Mouse (Mus musculus) lung, embryonic 14.5 days (tissue): Measurements from ENCODE around the gene Cwc22. TPM values are rescaled to one million over a fixed set of nuclear protein-coding genes. Genes with fewer than 3 reads are reported as not detected.

ENCODE experiments used
- ATAC-seq: fragments of 200-750 bp; cut with Nextera tagmentation; 2 replicates; pipeline ENCODE4 v1.8.0; 2017; ENCODE audit warnings: mild to moderate bottlenecking, moderate TSS enrichment, moderate library complexity; ENCODE audit not compliant: insufficient read depth
- DNase-seq: peaks from one replicate; pipeline ENCODE4 v3.0.0-alpha.2; 2015
- H3K27ac ChIP-seq: fragments of 300-500 bp; sonication (generic); 2 replicates; pipeline ENCODE4 v1.5.1; 2014; ENCODE audit warnings: low read depth, mild to moderate bottlenecking, moderate library complexity
- H3K27me3 ChIP-seq: fragments of 300-500 bp; sonication (generic); 2 replicates; pipeline ENCODE4 v1.6.1; 2014; ENCODE audit warnings: low read length, control low read depth; ENCODE audit not compliant: insufficient read depth
- H3K36me3 ChIP-seq: fragments of 300-500 bp; sonication (generic); 2 replicates; pipeline ENCODE4 v1.6.1; 2014; ENCODE audit warnings: control low read depth; ENCODE audit not compliant: insufficient read depth
- H3K4me1 ChIP-seq: fragments of 300-500 bp; sonication (generic); 2 replicates; pipeline ENCODE4 v1.6.1; 2014; ENCODE audit warnings: antibody characterized with exemption, control low read depth; ENCODE audit not compliant: insufficient read depth
- H3K4me2 ChIP-seq: fragments of 300-500 bp; sonication (generic); 2 replicates; pipeline ENCODE4 v1.6.1; 2014; ENCODE audit warnings: mild to moderate bottlenecking
- H3K4me3 ChIP-seq: fragments of 300-500 bp; sonication (generic); 2 replicates; pipeline ENCODE4 v1.5.1; 2014; ENCODE audit warnings: low read depth, low read length
- H3K9ac ChIP-seq: fragments of 300-500 bp; sonication (generic); 2 replicates; pipeline ENCODE4 v1.6.1; 2014
- H3K9me3 ChIP-seq: fragments of 300-500 bp; sonication (generic); 2 replicates; pipeline ENCODE4 v1.6.1; 2016; ENCODE audit warnings: low read depth, low read length, control low read depth
- CTCF ChIP-seq: IDR thresholded peaks from 2 replicates; pipeline ENCODE4 v1.5.1; 2016; ENCODE audit warnings: antibody characterized with exemption, low read depth
- WGBS: fragments of 180-500 bp; shearing (Covaris S2); extraction: QIAGEN DNeasy Blood & Tissue Kit; methylation state at CpG from one replicate; pipeline ENCODE4 v1.1.7; 2014; 5-methylcytosine and 5-hydroxymethylcytosine counted together
- polyA plus RNA-seq: library from polyadenylated mRNA; unstranded; fragments of >200 nt; fragmentation: Nextera tagmentation; extraction: Ambion mirVana; gene quantifications from 2 replicates; pipeline ENCODE4 v1.2.1, GENCODE M21; 2014

The Cwc22 gene
- polyA plus RNA-seq, 1 experiment from 2014 or later, result 37.3 TPM

DNA sequence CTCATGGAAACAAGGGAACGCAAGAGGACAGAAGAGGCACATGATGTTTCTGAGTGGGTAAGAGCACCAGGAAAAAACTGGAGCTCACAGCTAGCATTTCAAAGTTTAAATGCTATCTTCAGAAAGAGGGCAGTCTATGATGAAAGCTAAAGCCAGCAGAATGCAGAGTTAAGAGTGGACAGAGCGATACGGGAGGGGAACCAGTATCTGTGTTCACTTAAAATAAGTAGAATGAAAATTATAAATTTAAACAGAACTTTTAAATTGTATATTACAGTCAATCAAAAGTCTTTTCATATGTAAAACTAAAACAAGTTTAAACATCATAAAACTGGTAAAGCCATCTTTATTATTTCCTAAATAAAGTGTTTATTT lies 28.8 kb downstream of the Cwc22 start:
- Histone ChIP-seq H3K4me3 (no peak overlapping the region), H3K27ac (no peak overlapping the region), H3K9ac (no peak overlapping the region), H3K4me1 (no peaks in the 10 kb centered on the region), H3K27me3 (no peaks in the 10 kb centered on the region), H3K36me3 (peaks cover 72% of the 10 kb centered on the region), H3K9me3 (no peaks in the 10 kb centered on the region), H3K4me2 (no peak overlapping the region)
- ATAC-seq, result no peak
- 93% methylated on average over 3 of the region's 3 CpGs for WGBS
- no peak for TF ChIP-seq CTCF
- DNase-seq, result no peak

DNA sequence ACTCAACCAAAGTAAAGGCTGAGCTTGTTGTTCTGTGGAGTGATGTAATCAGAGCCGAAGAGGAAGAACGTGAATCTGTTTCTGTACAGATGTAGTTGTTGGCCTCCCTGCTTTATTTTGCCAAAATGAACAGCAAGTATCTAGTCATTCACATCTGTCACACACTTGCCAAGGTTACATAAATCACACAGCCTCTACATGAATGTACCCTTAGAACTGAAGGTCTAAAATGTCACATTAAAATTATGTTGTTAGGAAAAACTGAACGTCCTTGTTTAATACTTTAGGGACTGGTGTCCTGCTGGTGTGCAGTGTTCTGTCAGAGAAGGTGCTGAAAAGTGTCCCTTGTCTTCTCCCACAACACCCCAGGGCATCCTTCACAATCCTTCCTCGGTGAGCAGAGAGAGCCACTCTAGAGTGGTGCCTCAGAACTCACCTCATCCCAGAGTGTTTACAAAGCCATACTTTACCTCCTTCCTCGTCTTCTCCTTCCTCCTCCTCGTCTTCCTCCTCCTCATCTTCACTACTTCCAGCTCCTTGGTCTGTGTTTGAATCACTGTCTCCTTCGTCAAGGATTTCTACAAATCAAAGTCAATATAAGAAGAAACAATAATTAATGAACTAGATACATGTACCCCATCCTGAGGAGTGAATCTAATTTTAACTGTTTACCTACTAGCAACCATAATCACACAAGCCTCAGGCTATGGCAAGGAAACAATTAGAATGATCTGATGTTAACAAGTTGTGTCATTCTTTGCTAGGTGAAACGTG lies 29.4 kb downstream of the Cwc22 start:
- H3K9ac ChIP-seq, result no peak overlapping the region
- 81% methylated on average over 8 of the region's 8 CpGs for WGBS
- H3K4me2 ChIP-seq, result no peak overlapping the region
- H3K27me3 ChIP-seq, result no peaks in the 10 kb centered on the region
- no peaks in the 10 kb centered on the region for H3K4me1 ChIP-seq
- no peak overlapping the region for H3K27ac ChIP-seq
- no peak for DNase-seq
- no peak for TF ChIP-seq CTCF
- no peaks in the 10 kb centered on the region for H3K9me3 ChIP-seq
- ATAC-seq, result no peak
- no peak overlapping the region for H3K4me3 ChIP-seq
- peaks cover 72% of the 10 kb centered on the region for H3K36me3 ChIP-seq

DNA sequence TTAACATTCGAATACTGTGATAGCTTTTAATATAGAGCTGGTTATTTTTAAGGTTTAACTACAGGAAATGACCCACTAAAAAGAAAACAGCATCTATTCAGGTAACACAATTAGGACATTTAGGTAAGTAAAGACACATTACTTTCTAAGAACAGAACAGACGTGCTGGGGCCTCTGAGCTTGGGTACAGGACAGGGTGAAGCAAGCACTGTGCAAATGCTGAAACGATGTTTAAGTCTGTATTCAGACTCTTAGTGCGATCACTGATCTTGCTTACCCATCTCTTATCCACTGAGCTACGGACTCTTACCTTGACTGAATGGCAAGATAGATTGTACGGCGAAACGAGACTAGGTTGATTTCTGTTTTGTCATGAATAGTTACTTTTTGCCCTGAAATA lies 31.0 kb downstream of the Cwc22 start:
- Histone ChIP-seq H3K27ac (no peak overlapping the region), H3K4me3 (no peak overlapping the region), H3K9me3 (no peaks in the 10 kb centered on the region), H3K36me3 (peaks cover 74% of the 10 kb centered on the region), H3K9ac (no peak overlapping the region), H3K4me1 (no peaks in the 10 kb centered on the region), H3K4me2 (no peak overlapping the region), H3K27me3 (no peaks in the 10 kb centered on the region)
- DNase-seq (no peak), ATAC-seq (no peak)
- 92% methylated on average over 8 of the region's 8 CpGs for WGBS
- TF ChIP-seq CTCF, result no peak

DNA sequence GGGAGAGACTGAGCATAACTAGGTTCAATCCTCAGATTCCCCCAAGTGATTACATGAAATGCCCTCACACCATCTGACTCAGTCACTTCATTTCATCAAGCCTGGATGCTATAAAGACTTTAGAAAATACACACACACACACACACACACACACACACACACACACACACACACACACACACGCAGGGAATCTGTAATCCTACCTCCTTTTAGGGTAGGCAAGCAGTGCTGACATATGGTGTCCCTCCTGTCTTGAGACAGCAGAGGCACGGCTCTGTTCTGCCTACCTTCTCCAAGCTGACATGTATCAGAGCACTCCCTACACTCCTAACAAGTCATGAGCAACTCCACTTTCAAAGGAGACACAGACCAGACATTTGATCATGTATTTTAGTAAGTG lies 32.5 kb downstream of the Cwc22 start:
- TF ChIP-seq CTCF, result no peak
- H3K4me2 ChIP-seq, result no peak overlapping the region
- H3K36me3 ChIP-seq, result peaks cover 75% of the 10 kb centered on the region
- DNase-seq (no peak), ATAC-seq (no peak)
- no peak overlapping the region for H3K27ac ChIP-seq
- no peaks in the 10 kb centered on the region for H3K4me1 ChIP-seq
- no peaks in the 10 kb centered on the region for H3K27me3 ChIP-seq
- H3K9ac ChIP-seq, result no peak overlapping the region
- no peaks in the 10 kb centered on the region for H3K9me3 ChIP-seq
- 72% methylated on average over 2 of the region's 2 CpGs for WGBS
- no peak overlapping the region for H3K4me3 ChIP-seq

DNA sequence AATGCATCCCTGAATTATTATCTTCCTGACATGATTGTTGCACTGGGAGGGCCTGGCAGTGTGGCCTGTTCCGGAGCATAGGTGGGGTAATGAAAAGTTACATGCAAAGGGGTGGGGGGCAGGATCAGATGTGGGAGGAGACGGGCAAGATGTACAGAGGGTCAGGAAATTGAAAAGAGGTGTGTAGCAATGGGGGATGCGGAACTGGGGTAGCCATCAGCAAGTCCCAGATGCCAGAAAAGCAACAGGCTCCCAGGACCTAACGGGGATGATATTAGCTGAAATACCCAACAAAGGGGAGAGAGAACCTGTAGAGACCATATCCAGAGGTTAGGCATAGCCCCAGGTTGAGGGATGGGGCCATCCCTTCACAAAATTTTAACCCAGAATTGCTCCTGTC lies 34.0 kb downstream of the Cwc22 start:
- Histone ChIP-seq H3K9ac (no peak overlapping the region), H3K27ac (no peak overlapping the region), H3K9me3 (no peaks in the 10 kb centered on the region), H3K27me3 (no peaks in the 10 kb centered on the region), H3K4me2 (no peak overlapping the region), H3K4me1 (no peaks in the 10 kb centered on the region), H3K4me3 (no peak overlapping the region), H3K36me3 (peaks cover 76% of the 10 kb centered on the region)
- ATAC-seq, result no peak
- 94% methylated on average over 4 of the region's 4 CpGs for WGBS
- DNase-seq, result no peak
- no peak for TF ChIP-seq CTCF

DNA sequence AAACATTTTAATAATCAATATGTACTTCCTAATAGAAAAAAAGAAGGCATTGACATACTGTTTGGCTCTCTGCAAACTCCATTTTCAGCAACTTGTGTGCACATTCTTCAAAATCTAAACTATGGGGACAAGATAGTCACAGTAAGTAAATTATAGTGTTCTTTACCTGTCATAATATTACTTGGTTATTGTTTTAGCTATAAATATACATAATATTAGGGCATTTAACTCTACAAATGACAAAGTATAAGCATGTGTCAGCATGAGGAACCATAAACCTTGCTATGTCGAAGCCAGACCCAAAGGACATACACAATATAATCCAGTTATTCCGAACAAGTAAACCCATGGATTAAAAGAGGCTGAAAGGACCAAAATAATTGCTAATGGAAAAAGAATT lies 34.7 kb downstream of the Cwc22 start:
- H3K4me2 ChIP-seq, result no peak overlapping the region
- ATAC-seq (no peak), DNase-seq (no peak)
- H3K9me3 ChIP-seq, result no peaks in the 10 kb centered on the region
- no peaks in the 10 kb centered on the region for H3K27me3 ChIP-seq
- no peak for TF ChIP-seq CTCF
- H3K27ac ChIP-seq, result no peak overlapping the region
- H3K36me3 ChIP-seq, result peaks cover 74% of the 10 kb centered on the region
- WGBS, result 94% methylated on average over 2 of the region's 2 CpGs
- no peaks in the 10 kb centered on the region for H3K4me1 ChIP-seq
- H3K4me3 ChIP-seq, result no peak overlapping the region
- H3K9ac ChIP-seq, result no peak overlapping the region

DNA sequence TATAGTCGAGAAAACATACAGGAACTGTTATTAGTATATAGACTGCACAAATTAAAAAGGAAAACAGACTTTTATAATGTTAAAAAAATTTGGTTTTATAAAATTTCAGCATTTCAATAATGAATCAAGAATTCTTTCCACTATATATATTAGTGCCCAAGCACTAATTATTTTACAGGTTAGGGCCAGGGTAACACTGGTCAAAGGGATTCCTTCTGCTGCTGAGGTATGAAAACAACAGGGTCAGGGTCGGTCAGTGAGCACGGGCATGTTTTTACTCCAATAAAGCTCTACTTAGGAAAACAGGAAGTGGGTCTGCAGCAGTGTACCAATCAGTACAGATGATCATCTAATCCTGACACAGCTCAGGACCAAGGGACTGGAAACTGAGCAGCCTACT lies 36.0 kb downstream of the Cwc22 start:
- no peak overlapping the region for H3K4me2 ChIP-seq
- no peak for ATAC-seq
- no peaks in the 10 kb centered on the region for H3K9me3 ChIP-seq
- H3K27me3 ChIP-seq, result no peaks in the 10 kb centered on the region
- no peak overlapping the region for H3K4me3 ChIP-seq
- TF ChIP-seq CTCF, result no peak
- H3K36me3 ChIP-seq, result peaks cover 72% of the 10 kb centered on the region
- 73% methylated on average over 3 of the region's 3 CpGs for WGBS
- H3K9ac ChIP-seq, result no peak overlapping the region
- H3K27ac ChIP-seq, result no peak overlapping the region
- DNase-seq, result no peak
- no peaks in the 10 kb centered on the region for H3K4me1 ChIP-seq

DNA sequence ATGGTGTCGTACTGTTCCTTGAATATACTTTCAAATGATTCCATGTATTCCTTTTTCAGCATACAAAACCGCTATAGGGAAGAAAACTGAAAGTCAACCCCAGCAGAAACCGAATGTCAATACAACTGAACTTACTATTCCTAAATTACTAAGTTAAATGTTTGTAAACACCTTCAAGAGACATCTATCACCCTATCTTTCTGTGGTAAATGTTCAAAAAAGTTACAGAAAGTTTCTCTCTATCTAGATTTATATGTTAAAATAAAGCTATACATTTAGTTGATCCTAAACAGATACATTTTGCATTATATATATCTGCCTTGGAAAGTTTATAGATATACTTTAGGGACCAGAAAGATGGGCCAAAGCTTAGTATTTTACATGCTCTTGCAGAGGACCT lies 39.0 kb downstream of the Cwc22 start:
- Histone ChIP-seq H3K27ac (no peak overlapping the region), H3K4me1 (no peaks in the 10 kb centered on the region), H3K36me3 (peaks cover 70% of the 10 kb centered on the region), H3K9ac (no peak overlapping the region), H3K9me3 (no peaks in the 10 kb centered on the region), H3K4me3 (no peak overlapping the region), H3K27me3 (no peaks in the 10 kb centered on the region), H3K4me2 (no peak overlapping the region)
- DNase-seq (no peak), ATAC-seq (no peak)
- TF ChIP-seq CTCF, result no peak
- 91% methylated on average over 3 of the region's 3 CpGs for WGBS
